Mouse (Mus musculus): ENCODE results near the gene Rgs8.

DNA sequence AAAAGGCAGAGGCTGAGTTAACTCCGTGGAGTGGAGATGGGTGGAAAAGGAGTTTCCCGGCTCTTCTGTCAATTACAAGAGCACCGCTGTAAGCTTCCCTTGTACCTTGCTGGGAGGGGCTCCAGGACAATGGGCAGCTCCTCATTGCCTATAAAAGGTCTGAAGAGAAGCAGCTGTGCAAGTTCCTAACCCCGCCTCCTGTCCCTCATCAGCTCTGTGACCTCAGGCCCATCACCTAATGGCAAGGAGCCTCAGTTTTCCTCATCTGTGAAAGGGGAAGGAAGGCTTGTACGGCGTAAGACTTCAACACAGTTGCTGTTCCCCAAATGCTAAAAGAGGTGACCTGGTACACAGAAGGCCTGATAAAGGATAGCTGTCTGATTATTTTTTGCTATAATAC, 24.8 kb downstream of the Rgs8 start:
- no peak for TF ChIP-seq ZNF384 (IDR thresholded peaks at IDR 0.05; ENCODE audit: low read depth, low read length)
- no peak for TF ChIP-seq ZC3H11A (IDR thresholded peaks at IDR 0.05; ENCODE audit: borderline replicate concordance, low read depth, low read length)
